ENCODE assay signal across 7 mouse cellular contexts in genomic region chr1:133227378-133227777, GRCm38 (mm10).
A peak's percentile ranks its signal among the peaks of the same experiment; 100 is the strongest.
DNase-seq lines count a peak whose midpoint lies in the region; ATAC-seq lines count a peak whose summit lies in the region.

No protein-coding gene starts in this region.

- no peaks in the 10 kb centered on the region for H3K36me3 ChIP-seq in heart, embryonic 14.5 days (ENCODE audit: control insufficient read depth, insufficient read depth, low read length)
- H3K36me3 ChIP-seq in neural tube, embryonic 13.5 days = no peaks in the 10 kb centered on the region

- DNase-seq in heart, postnatal 36 days = no peak
- no peak for DNase-seq in neural tube, embryonic 10.5 days (ENCODE audit: extremely low spot score, low spot score)
- no peak for DNase-seq in embryo, embryonic 10 days (ENCODE audit: low spot score)
- no peak for DNase-seq in B cell, adult 2 months

- no peaks in the 10 kb centered on the region for H3K9me3 ChIP-seq in heart, embryonic 14.5 days (ENCODE audit: control insufficient read depth, low read length)
- no peaks in the 10 kb centered on the region for H3K9me3 ChIP-seq in neural tube, embryonic 13.5 days

- H3K27me3 ChIP-seq in heart, embryonic 14.5 days (ENCODE audit: control insufficient read depth, insufficient read depth, low read length) = no peaks in the 10 kb centered on the region
- H3K27me3 ChIP-seq in neural tube, embryonic 13.5 days = no peaks in the 10 kb centered on the region

- peak overlapping the region; percentile 69 for H3K9ac ChIP-seq in heart, embryonic 14.5 days (ENCODE audit: low read length)
- peak overlapping the region; percentile 43; the same call in 1 of the 2 replicates for H3K9ac ChIP-seq in neural tube, embryonic 13.5 days

- H3K4me3 ChIP-seq in heart, embryonic 14.5 days (ENCODE audit: control insufficient read depth in 1 of 2, insufficient read depth in 1 of 2, low read depth in 1 of 2, low read length in 2 of 2) = 0 out of 4 replicates have a peak overlapping the region, but pooled peaks of 1 of the 2 experiments have one; percentile 0
- no peak overlapping the region for H3K4me3 ChIP-seq in neural tube, embryonic 13.5 days

- peak overlapping the region; percentile 55 for H3K4me2 ChIP-seq in heart, embryonic 14.5 days (ENCODE audit: low read length)
- 0 out of 2 replicates have a peak overlapping the region, but pooled peaks have one; percentile 1 for H3K4me2 ChIP-seq in neural tube, embryonic 13.5 days

- 15% methylated on average over 2 of the region's 2 CpGs for WGBS in heart, embryonic 14.5 days
- 44% methylated on average over 2 of the region's 2 CpGs for WGBS in neural tube, embryonic 13.5 days

- intact Hi-C loops in heart, postnatal 36 days (cut with DNase I) = loop anchor here (2.0 kb wide), 2 partner anchors 47 to 69 kb away; no protein-coding TSS in a partner anchor

- H3K4me1 ChIP-seq in heart, embryonic 14.5 days (ENCODE audit: control insufficient read depth in 2 of 2, insufficient read depth in 2 of 2, low read length in 2 of 2) = peaks cover 44 to 59% of the 10 kb centered on the region in 2 experiments
- H3K4me1 ChIP-seq in neural tube, embryonic 13.5 days (replicated peaks) = peaks cover 52% of the 10 kb centered on the region

- ATAC-seq in heart, embryonic 14.5 days (ENCODE audit: insufficient number of reproducible peaks, insufficient read depth, low FRiP score, low read depth) = no peak
- ATAC-seq in neural tube, embryonic 13.5 days (ENCODE audit: low read depth) = no peak
- 0 out of 2 replicates have a peak, but pooled peaks have one; percentile 47 for ATAC-seq in megakaryocyte progenitor cell, adult 5-6 weeks (replicated peaks; ENCODE audit: poor library complexity)

- H3K27ac ChIP-seq in heart, embryonic 14.5 days (replicated peaks in 1 of 2; ENCODE audit: control insufficient read depth in 1 of 2, insufficient read depth in 1 of 2, low read depth in 2 of 2, low read length in 2 of 2) = peak overlapping the region; percentile 96 to 97
- peak overlapping the region; percentile 67 for H3K27ac ChIP-seq in neural tube, embryonic 13.5 days (replicated peaks)
